Mouse (Mus musculus): Measurements from ENCODE around the gene Gm29609.
A peak's percentile ranks its signal among the peaks of the same experiment; 100 is the strongest.
"Not testable (repeated sequence)": the region's sequence is repeated elsewhere in the genome, so short reads cannot be mapped to it uniquely, and the experiment has no call there.

The Gm29609 gene

GRCm38 (mm10) chr5:31179766-31180630 is at the start of gene Gm29609, which contains the start of gene Gtf3c2:
TSS of gene Gm29609 (minus strand) at chr5:31179911.
TSS of gene Gtf3c2 (minus strand) at chr5:31180144.
- peak; percentile 94 for DNase-seq (ENCODE audit: low read depth, low spot score)

- DNase-seq (ENCODE audit: low read depth, low spot score): no peak
These were observed 46.9 kb upstream of the Gm29609 start for GRCm38 (mm10) chr5:31226641-31227040.

- no peak for DNase-seq (ENCODE audit: low read depth, low spot score)
These were observed 43.0 kb upstream of the Gm29609 start for GRCm38 (mm10) chr5:31222696-31223095.

- DNase-seq (ENCODE audit: low read depth, low spot score): no peak
These were observed 41.7 kb upstream of the Gm29609 start for GRCm38 (mm10) chr5:31221304-31221945.

- DNase-seq (ENCODE audit: low read depth, low spot score): peak; percentile 91
These were observed 41.0 kb upstream of the Gm29609 start, which contains the start of gene Ppm1g for GRCm38 (mm10) chr5:31220448-31221303. TSS of gene Ppm1g (minus strand) at chr5:31220687.

- no peak for DNase-seq (ENCODE audit: low read depth, low spot score)
These were observed 40.3 kb upstream of the Gm29609 start for GRCm38 (mm10) chr5:31219911-31220447.

- DNase-seq (ENCODE audit: low read depth, low spot score): no peak
These were observed 39.8 kb upstream of the Gm29609 start for GRCm38 (mm10) chr5:31219474-31219873.

GRCm38 (mm10) chr5:31219070-31219469 is 39.4 kb upstream of the Gm29609 start:
- DNase-seq (ENCODE audit: low read depth, low spot score): no peak

GRCm38 (mm10) chr5:31218294-31218693 is 38.6 kb upstream of the Gm29609 start:
- no peak for DNase-seq (ENCODE audit: low read depth, low spot score)

GRCm38 (mm10) chr5:31216554-31216953 is 36.8 kb upstream of the Gm29609 start:
- not testable (repeated sequence) for DNase-seq (ENCODE audit: low read depth, low spot score)

- DNase-seq (ENCODE audit: low read depth, low spot score): no peak
These were observed 24.7 kb upstream of the Gm29609 start for GRCm38 (mm10) chr5:31204421-31204820.

GRCm38 (mm10) chr5:31203866-31204265 is 24.2 kb upstream of the Gm29609 start:
- no peak for DNase-seq (ENCODE audit: low read depth, low spot score)

- no peak for DNase-seq (ENCODE audit: low read depth, low spot score)
These were observed 23.2 kb upstream of the Gm29609 start for GRCm38 (mm10) chr5:31202933-31203332.

GRCm38 (mm10) chr5:31201742-31202590 is 22.3 kb upstream of the Gm29609 start, which contains the start of gene Zfp513:
TSS of gene Zfp513 (minus strand) at chr5:31202303.
- peak; percentile 99 for DNase-seq (ENCODE audit: low read depth, low spot score)

GRCm38 (mm10) chr5:31201042-31201741 is 21.5 kb upstream of the Gm29609 start:
- DNase-seq (ENCODE audit: low read depth, low spot score): no peak

GRCm38 (mm10) chr5:31200327-31200768 is 20.6 kb upstream of the Gm29609 start:
- no peak for DNase-seq (ENCODE audit: low read depth, low spot score)

GRCm38 (mm10) chr5:31199893-31200292 is 20.2 kb upstream of the Gm29609 start:
- DNase-seq (ENCODE audit: low read depth, low spot score): no peak

GRCm38 (mm10) chr5:31199321-31199892 is 19.7 kb upstream of the Gm29609 start:
- no peak for DNase-seq (ENCODE audit: low read depth, low spot score)

- DNase-seq (ENCODE audit: low read depth, low spot score): no peak
These were observed 19.1 kb upstream of the Gm29609 start for GRCm38 (mm10) chr5:31198616-31199320.

All from skeletal muscle tissue, adult 2 months (tissue).